Mouse (Mus musculus) lung, adult 2 months (tissue): Measurements from ENCODE around the gene Tlr13. TPM values are rescaled to one million over a fixed set of nuclear protein-coding genes. Genes with fewer than 3 reads are reported as not detected.

Experiments
- DNase-seq: peaks from one replicate; pipeline ENCODE4 v3.0.0; 2022
- H3K4me1 ChIP-seq: fragments of 200-500 bp; 2 replicates; pipeline ENCODE4 v1.6.1; 2011; ENCODE audit warnings: low read length; ENCODE audit not compliant: control insufficient read depth, insufficient read depth
- H3K4me3 ChIP-seq: fragments of 200-500 bp; replicated peaks from 2 replicates; pipeline ENCODE3; 2011; ENCODE audit warnings: low read depth, mild to moderate bottlenecking, control low read depth, low read length; ENCODE audit errors: extremely low read depth
- CTCF ChIP-seq: fragments of 200-500 bp; IDR thresholded peaks from 2 replicates; pipeline ENCODE4 v1.5.1; 2011; ENCODE audit warnings: mild to moderate bottlenecking, low read length, control low read depth; ENCODE audit not compliant: insufficient read depth
- POLR2A ChIP-seq: fragments of 200-500 bp; IDR thresholded peaks from 2 replicates; pipeline ENCODE4 v1.6.1; 2011; ENCODE audit warnings: low read depth, mild to moderate bottlenecking, control low read depth, low read length, borderline replicate concordance; ENCODE audit errors: extremely low read depth
- WGBS: fragments of 180-500 bp; shearing (Covaris S2); methylation state at CpG from one replicate; pipeline ENCODE4 v1.1.7; 2018; 5-methylcytosine and 5-hydroxymethylcytosine counted together
- polyA plus RNA-seq: library from polyadenylated mRNA; depleted of rRNA; stranded (reverse); fragments of >200 nt; gene quantifications from 2 replicates; pipeline ENCODE4 v1.2.3, GENCODE M21; 2012; rRNA removed

The Tlr13 gene
- polyA plus RNA-seq, result 1.4 and 2.0 TPM in 2 replicates

DNA sequence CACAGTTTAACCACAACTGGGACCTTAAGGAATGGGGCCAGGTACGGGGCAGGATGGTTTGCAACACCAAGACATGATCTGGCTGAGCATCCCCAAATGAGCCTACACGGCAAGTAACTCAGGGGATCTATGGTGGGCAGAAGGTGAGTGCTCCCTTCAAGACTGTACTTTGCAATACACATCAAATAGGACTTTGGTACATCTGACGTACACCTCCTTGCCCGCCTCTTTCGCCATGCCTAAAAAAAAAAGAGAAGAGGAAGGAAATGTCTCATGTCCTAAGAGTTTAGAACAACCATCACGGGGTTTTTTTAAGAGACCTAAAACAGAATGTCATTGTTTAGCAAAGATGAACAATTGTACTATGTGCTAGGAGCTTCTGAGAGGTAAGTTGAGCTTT, at the start of gene Tlr13:
Gene Tlr13, plus strand, starts transcription at position 269 of the 400 bp plus-strand sequence.
- no peak for DNase-seq
- Histone ChIP-seq H3K4me3 (no peak within 1 kb of the TSS), H3K4me1 (no peaks in the 10 kb centered on the region)
- TF ChIP-seq CTCF (no peak), POLR2A (no peak)
- WGBS, result 72% methylated on average over 6 of the region's 6 CpGs

DNA sequence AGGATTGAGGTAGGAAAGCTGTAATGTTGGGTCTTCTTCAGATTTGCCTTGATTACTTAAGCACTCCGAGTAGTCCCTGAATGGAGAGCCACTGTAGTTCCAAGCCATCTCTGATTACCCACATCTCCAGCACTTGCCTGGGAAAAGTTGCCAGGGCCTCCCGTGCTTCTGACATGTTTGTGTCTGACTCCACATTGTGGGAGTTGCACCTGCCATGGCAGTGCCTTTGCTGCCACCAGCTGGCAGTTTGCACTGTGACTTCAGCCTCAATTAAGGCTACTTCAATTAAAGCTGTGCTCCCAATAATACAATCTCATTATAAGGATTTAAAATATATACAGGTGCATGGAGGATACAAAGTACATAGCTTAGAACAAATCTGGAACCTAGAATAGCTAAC, 37.5 kb upstream of the Tlr13 start:
- peak; percentile 38 for DNase-seq
- H3K4me1 ChIP-seq, result no peaks in the 10 kb centered on the region
- no peak overlapping the region for H3K4me3 ChIP-seq
- 42% methylated on average over 2 of the region's 2 CpGs for WGBS
- peak; percentile 80 for TF ChIP-seq CTCF
- TF ChIP-seq POLR2A, result no peak

DNA sequence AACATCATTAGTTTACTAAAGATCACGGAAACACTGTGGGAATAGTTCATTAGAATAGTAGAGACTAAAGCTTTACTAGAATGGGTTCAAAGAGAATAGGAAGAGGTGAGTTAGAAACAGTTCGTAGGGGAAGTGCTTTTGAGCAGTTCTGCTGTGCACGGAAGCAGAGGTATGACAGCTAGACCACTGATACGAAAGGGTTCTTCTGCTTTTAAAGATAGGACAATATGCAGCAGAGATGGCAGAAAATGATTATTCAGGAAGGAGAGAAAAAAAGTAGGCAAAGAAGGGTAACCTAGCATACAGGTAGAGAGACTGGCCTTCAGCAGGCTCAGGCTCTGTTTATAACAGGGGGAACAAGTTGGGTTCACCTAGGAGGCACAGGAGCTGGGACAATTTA, 29.1 kb upstream of the Tlr13 start:
- Histone ChIP-seq H3K4me1 (no peaks in the 10 kb centered on the region), H3K4me3 (no peak overlapping the region)
- no peak for DNase-seq
- 84% methylated on average over 4 of the region's 4 CpGs for whole genome bisulfite sequencing
- TF ChIP-seq POLR2A (no peak), CTCF (no peak)

DNA sequence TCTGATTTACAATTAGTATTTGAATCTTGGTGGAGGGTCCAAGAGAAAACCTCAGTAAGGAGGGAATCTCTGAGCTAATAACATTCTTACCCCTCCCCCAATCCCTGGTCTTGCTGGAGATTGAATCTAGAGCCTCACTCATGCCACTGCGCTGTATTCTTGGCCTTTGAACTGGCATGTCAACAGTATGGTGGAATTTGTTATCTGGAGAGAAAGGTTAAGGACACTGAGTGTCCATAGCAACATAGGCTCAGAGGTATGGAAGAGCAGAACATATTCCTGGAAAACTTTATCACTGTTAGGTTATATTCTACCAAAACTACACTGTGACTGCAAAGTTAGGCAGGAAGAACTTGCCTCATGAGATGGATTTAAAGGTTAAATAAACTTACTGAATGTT, 28.3 kb upstream of the Tlr13 start:
- TF ChIP-seq CTCF (no peak), POLR2A (no peak)
- no peak for DNase-seq
- Histone ChIP-seq H3K4me1 (no peaks in the 10 kb centered on the region), H3K4me3 (no peak overlapping the region)
- WGBS, result 79% methylated on average over 1 of the region's 1 CpGs

DNA sequence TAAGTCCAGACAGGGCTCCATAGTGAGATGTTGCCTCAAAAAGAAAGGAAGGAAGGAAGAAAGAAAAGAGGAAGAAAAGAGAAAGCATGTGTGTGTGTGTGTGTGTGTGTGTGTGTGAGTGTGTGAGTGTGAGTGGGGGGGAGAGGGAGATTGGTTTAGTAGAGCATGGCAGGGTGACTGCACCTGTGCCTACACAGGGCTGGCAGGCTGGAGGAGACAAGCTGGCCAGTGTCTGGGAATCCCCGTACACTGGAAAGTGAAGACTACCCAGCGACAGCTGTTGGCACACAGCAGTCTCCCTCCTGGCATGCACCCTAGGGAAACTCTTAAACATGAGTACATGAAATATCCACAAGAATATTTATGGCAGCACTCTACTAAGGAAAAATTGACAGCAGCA, 20.2 kb upstream of the Tlr13 start:
- no peak for TF ChIP-seq POLR2A
- no peak for TF ChIP-seq CTCF
- H3K4me1 ChIP-seq, result no peaks in the 10 kb centered on the region
- DNase-seq, result no peak
- WGBS, result 72% methylated on average over 2 of the region's 2 CpGs
- no peak overlapping the region for H3K4me3 ChIP-seq

DNA sequence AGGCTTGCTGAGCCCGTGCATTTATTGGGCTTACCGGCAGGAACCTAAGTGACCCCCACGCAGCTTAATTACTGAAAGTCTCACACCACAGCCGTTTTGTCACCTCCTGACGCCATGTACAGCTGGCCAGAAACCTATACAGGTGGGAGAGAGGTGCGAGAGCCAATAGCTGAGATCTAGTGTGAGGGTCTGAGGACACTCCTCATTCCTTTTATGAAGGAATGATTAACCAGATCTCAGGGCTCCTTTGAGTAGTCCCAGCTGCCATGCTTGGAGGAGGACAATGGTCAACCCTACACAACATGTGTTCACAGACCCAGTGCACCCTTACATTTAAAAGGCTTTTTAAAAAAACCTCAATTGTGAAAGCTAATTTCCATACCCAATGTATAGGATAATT, 14.7 kb upstream of the Tlr13 start:
- 71% methylated on average over 6 of the region's 6 CpGs for WGBS
- TF ChIP-seq CTCF (no peak), POLR2A (no peak)
- H3K4me1 ChIP-seq, result no peaks in the 10 kb centered on the region
- H3K4me3 ChIP-seq, result no peak overlapping the region
- no peak for DNase-seq

DNA sequence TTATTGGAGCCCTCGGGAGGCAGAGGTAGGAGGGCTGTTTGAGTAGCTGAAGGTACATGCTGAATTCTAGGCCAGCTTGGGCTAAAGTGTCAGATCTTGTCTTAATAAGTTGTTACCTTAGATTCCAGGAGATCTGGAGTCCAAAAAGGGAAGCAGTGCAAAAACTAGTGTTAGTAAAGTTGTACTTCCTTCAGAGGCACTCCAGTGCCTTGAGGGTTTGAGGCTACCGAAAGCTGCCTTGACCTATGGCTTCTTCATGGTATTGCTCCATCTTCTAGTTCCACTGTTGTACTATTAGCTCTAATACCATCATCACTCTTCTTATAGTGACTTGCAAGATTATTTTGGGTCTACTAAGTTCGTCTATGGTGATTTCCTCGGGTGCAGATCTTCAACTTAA, 13.1 kb upstream of the Tlr13 start:
- no peaks in the 10 kb centered on the region for H3K4me1 ChIP-seq
- 77% methylated on average over 4 of the region's 4 CpGs for WGBS
- H3K4me3 ChIP-seq, result no peak overlapping the region
- TF ChIP-seq CTCF (no peak), POLR2A (no peak)
- DNase-seq, result no peak

DNA sequence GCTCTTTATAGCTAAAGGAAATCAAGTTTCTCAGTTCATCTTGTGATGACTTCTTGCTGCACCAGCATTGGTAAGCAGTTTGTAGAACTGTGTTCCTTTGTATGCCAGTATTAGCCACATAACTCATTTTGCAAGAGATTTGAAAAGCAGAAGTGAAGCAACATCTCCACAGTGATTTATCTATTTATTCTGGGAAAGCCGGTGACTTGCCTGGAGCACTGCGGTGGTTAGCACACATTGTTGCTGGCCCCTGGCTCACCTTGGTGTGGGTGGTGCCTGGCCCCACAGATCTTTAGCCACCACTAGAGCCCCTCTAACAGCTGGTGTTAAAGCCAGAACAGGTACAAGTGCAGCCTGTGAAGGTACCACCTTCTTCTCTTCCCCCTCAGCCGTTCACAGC, 8.1 kb upstream of the Tlr13 start:
- DNase-seq, result no peak
- 65% methylated on average over 3 of the region's 3 CpGs for WGBS
- TF ChIP-seq CTCF (no peak), POLR2A (no peak)
- Histone ChIP-seq H3K4me1 (no peaks in the 10 kb centered on the region), H3K4me3 (no peak overlapping the region)

DNA sequence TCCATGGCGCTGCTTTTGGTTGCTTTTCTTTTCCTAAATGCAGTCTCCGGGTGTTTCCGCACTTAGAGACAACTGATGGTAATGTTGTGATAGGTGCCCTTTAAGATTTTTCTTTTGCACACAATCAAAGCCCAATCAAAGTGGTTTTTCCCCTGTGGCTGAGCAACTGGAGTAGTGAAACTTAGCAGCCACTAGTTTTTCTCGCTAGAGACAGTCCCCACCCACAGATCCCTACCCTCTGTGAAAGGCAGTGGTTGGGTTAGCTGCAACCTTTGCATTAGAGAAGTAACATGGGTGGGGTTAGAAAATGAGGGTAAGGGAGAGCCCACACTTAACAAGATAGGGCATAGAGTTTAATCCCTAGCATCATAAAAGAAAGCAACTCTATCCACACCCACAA, 7.5 kb upstream of the Tlr13 start:
- Histone ChIP-seq H3K4me1 (no peaks in the 10 kb centered on the region), H3K4me3 (no peak overlapping the region)
- DNase-seq, result no peak
- no peak for TF ChIP-seq POLR2A
- no peak for TF ChIP-seq CTCF
- WGBS, result 78% methylated on average over 4 of the region's 4 CpGs

DNA sequence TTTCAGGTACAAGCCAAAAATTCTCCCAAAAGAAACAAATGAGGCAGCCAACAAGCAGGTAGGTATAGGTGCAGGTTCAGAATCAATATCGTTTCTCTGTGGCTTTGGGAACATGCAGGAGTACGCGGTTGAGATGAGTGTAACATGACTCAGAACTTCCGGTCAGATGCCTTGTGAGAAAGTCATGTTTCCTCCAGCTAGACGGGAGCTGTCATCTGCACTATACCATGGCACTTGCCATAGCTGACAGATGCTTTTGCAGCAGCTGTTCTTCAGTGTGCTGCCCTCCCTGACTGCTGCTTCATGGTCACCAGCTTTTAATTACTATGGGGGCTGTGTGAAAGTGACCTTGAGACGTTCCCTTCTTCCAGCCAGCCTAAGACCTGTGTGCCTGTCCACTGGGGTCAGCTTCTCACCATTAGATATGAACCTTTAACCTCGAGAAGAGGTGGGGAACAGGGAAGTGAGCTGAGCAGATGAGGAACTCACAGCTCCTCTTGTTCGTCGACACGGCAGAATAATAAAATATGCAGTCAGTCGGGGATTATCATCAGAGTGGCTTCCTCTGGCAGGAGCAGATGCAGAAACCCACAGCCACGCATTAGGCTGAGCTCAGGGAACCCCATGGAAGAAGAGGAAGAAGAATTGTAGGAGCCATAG, 7.0 kb upstream of the Tlr13 start:
- TF ChIP-seq POLR2A (no peak), CTCF (no peak)
- 55% methylated on average over 12 of the region's 12 CpGs for WGBS
- DNase-seq, result no peak
- Histone ChIP-seq H3K4me1 (no peaks in the 10 kb centered on the region), H3K4me3 (no peak overlapping the region)
